Mouse (Mus musculus) ES-E14 (cell line): ENCODE results near the gene Vmn1r132. TPM values are rescaled to one million over a fixed set of nuclear protein-coding genes. Genes with fewer than 3 reads are reported as not detected.
"Not testable (repeated sequence)": the region's sequence is repeated elsewhere in the genome, so short reads cannot be mapped to it uniquely, and the experiment has no call there.

Experiments used
- DNase-seq: peaks from one replicate; pipeline ENCODE4 v3.0.0-alpha.2; 2013; ENCODE audit warnings: low read depth, low spot score
- H3K27ac ChIP-seq: 2 replicates; pipeline ENCODE4 v1.5.1; 2012; ENCODE audit warnings: low read depth, mild to moderate bottlenecking, low read length, moderate library complexity, mixed read lengths; ENCODE audit not compliant: poor library complexity, insufficient read depth, severe bottlenecking
- H3K36me3 ChIP-seq: 2 replicates; pipeline ENCODE4 v1.6.1; 2012; ENCODE audit warnings: mild to moderate bottlenecking, low read length, moderate library complexity, mixed read lengths; ENCODE audit not compliant: control insufficient read depth, poor library complexity, insufficient read depth, severe bottlenecking
- H3K4me1 ChIP-seq, 2 experiments: fragments of 150-350 bp in 1 of 2; sonication (generic) in 1 of 2; 2 replicates each; pipeline ENCODE4 v1.6.1; 2012; ENCODE audit warnings: low read length in 2 of 2, mild to moderate bottlenecking in 1 of 2, mixed read lengths in 1 of 2; ENCODE audit not compliant: control insufficient read depth in 2 of 2, insufficient read depth in 2 of 2, poor library complexity in 1 of 2
- H3K4me3 ChIP-seq, 2 experiments: fragments of 150-350 bp in 1 of 2; sonication (generic) in 1 of 2; 2 replicates each; pipeline ENCODE4 v1.5.1; 2012; ENCODE audit warnings: low read length in 2 of 2, low read depth in 1 of 2, mild to moderate bottlenecking in 1 of 2, mixed read lengths in 1 of 2; ENCODE audit not compliant: insufficient read depth in 1 of 2, poor library complexity in 1 of 2, severe bottlenecking in 1 of 2
- H3K9ac ChIP-seq: 2 replicates; pipeline ENCODE4 v1.6.1; 2012; ENCODE audit warnings: low read depth, mild to moderate bottlenecking, low read length, mixed read lengths; ENCODE audit not compliant: poor library complexity, insufficient read depth, severe bottlenecking
- H3K9me3 ChIP-seq: fragments of 150-350 bp; sonication (generic); 2 replicates; pipeline ENCODE4 v1.6.1; 2012; ENCODE audit warnings: low read depth, mild to moderate bottlenecking, low read length; ENCODE audit not compliant: control insufficient read depth, insufficient read depth
- in situ Hi-C, 2 experiments: fragments of 600-800 bp; cut with MboI; formaldehyde crosslinking; loops; one replicate each; pipeline ENCODE4 v1.15.1; 2025; ENCODE audit warnings: low sequenced_read_pairs in 2 of 2, inconsistent platforms in 1 of 2; ENCODE audit not compliant: unreplicated experiment in 2 of 2
- total RNA-seq: library from RNA; depleted of rRNA; stranded (reverse); fragments of 300-350 nt; gene quantifications from 2 replicates; pipeline ENCODE4 v1.2.3, GENCODE M21; 2012; rRNA removed

Gene Vmn1r132
- total RNA-seq, result not detected in 2 replicates

DNA sequence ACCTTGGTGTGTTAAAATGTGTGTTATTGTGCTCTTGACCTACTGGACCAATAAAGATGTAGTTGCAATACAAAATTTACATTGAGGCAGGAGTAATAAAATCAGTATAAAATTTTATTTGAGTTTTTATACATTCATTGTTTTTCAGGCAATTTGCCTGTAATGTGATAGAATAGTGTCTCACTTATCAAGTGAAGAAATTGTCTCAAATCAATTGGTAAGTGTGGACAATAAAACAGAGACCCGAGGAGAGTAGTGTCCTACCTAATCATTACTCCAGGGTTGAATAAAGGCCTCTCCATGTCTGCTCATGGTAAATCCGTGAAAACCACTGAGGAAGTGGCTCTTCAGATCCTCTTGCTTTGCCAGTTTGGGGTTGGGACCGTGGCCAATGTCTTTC is at the start of gene Vmn1r132:
TSS of gene Vmn1r132 (plus strand) at position 301 of the 400 bp plus-strand sequence.
- H3K4me1 ChIP-seq, in situ Hi-C loops, H3K27ac ChIP-seq, H3K9me3 ChIP-seq, DNase-seq, H3K9ac ChIP-seq, H3K4me3 ChIP-seq, H3K36me3 ChIP-seq: not testable (repeated sequence)

Other genes with a start within 250 kb of the Vmn1r132 start
- not detected in 2 replicates for gene Gm6882, start 181.3 kb upstream of the Vmn1r132 start, total RNA-seq
- not detected in 2 replicates for gene Vmn1r130, start 102.3 kb upstream of the Vmn1r132 start, total RNA-seq
- not detected in 2 replicates for gene Vmn1r131, start 68.0 kb upstream of the Vmn1r132 start, total RNA-seq
- not detected in 2 replicates for gene Gm4175, start 147.4 kb downstream of the Vmn1r132 start, total RNA-seq
- gene Gm4177, start 182.6 kb downstream of the Vmn1r132 start, total RNA-seq, result not detected in 2 replicates
- gene Vmn1r135, start 218.3 kb downstream of the Vmn1r132 start, total RNA-seq, result not detected in 2 replicates
- gene Gm5725, start 230.2 kb downstream of the Vmn1r132 start, total RNA-seq, result not detected in 2 replicates